Mouse (Mus musculus) urinary bladder, postnatal 25 days (tissue): ENCODE data around the gene Psenen.

Experiments
- DNase-seq: peaks from one replicate; pipeline ENCODE4 v3.0.0; 2022; ENCODE audit warnings: low spot score

The Psenen gene

DNA sequence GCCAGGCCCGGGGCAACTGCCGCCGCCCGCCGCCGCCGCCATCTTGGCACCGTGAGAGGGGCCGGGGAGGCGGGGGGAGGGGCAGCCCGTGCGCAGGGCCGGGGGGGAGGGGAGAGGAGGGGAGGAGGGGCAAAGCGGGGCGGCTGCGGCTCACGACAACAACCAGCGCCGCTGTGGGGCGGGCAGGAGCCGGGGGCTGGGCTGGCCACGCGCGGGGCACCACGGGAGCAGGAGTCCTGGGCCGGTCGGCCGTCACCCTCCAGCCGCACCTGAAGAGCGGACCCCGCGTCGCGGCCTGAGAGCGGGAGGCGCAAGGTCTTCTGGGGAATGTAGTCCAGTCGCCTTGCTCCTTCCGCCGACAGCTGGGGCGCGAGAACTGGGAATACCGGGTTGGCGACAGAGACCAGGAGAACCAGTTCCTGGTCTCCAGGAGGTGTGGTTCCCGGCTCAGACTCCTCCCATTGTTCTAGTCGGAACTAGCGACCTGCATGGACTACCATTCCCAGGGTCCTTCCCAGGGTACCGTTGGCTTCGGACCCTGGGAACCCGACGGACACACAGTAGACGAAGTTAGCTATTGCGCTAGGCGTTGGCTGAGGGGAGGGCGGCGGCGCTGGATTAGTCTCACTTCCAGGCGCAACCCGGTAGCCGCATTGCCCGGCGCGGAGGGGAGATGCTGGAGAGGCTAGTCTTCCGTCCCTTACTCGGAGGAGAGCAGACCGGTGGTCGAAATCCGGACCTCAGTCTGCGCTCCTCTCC lies 25.4 kb upstream of the Psenen start, which contains the start of gene Kmt2b:
Gene Kmt2b (minus strand): TSS at position 51 of the 759 bp plus-strand sequence.
- DNase-seq = peak; percentile 86

GRCm38 (mm10) chr7:30587842-30588667 lies 24.6 kb upstream of the Psenen start:
- DNase-seq = no peak

DNA sequence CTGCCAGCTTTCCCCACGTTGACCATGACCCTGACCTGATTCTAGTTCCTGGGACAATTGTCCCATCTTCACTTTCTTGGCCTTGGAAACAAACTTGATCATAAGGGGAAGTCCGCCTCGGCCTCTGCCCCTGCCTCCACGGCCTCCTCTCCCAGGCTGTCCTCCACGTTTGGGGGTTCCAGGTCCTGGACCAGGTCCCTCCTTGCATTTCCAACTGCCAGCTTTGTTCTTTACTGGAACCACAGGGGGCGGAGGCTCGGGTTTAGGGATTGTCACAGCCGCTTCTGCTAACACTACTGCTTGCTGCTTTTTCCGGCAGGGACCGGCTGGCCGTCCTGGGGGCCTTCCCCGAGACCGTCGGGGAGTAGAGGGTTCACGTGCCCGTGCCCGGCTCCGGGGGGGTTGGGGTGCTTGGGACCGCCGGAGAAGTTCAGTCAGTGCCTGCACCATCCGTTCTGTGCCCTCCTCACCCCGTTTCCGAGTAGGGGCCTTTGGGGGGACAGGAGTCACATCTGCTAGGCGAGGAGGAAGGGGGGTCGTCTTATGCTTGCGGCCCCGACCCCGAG lies 23.1 kb upstream of the Psenen start:
- no peak for DNase-seq

DNA sequence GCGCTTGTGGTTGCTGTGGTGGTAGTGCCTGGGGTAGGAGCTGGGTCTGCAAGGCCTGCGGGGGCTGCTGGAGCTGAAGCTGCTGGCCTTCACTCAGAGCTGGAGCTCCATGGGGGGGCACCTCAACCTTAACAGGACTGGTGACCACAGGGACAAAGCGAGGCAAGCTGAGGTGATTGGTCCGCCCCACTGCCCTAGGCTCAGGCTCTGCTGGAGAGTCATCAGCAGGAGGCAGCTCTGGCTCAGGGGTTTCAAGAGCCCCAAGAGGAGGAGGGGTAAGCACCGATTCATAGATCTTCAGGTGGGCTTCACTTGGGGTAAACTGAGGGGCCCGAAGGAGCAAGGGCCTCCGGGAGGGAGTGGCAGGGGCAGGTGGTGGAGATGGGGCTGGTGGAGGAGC lies 21.7 kb upstream of the Psenen start:
- DNase-seq = no peak

GRCm38 (mm10) chr7:30584339-30584738 lies 20.9 kb upstream of the Psenen start:
- no peak for DNase-seq

DNA sequence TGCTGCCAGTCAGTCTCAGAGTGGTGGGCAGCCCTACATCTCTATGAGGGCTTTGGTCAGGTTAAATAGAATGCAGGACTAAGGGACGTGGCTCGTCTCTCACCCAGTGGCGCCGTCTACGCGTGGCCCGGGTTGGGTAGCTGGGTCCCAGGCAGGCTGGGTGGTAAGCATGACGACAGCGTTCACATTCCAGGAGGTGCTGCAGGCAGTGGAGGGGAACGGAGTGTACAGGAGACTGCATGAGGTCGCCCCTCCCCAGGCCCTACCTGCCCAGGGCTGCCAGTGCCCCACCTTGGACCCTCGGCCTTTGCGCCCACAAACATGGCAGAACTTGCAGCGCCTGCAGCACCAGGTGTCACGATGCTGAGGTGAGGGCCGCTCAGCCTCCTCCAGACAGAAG lies 18.1 kb upstream of the Psenen start:
- no peak for DNase-seq

DNA sequence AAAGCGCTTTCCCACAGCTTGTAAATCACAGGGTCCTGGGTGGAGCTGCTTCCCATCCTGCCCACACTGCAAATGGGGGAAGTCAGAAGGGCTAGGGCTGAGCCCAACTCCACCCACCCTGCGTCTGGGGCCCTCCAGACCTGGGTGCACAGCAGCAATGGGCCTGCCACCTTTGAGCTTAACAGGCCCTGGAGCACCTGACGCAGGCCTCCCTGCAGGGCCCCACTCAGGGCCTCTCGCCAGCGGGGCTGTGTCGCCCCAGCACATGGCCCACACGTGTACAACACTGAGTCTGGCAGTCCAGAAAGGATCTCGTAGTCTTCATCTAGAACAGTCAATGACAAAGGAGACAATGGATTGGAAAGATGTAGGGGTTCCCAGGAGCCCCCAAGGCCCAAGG lies 16.5 kb upstream of the Psenen start:
- no peak for DNase-seq

DNA sequence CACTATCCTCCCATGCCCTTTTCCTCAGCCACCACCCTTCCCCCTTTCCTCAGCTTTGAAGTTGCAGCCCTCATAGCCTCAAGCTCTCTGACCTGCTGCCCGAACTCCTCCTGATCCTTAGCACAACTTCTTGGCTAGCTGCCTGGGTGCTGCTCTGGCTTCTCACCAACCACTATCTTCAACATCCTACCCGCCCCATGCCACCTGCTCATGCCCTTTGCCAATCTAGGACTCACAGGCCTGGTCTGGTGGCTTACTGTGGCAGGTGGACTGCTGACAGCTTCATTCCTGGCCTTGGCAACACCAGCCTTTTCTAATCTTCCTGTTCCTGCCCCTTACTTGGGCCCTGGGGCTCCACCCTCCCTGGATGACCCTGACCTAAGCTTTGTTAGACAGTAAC lies 9.5 kb upstream of the Psenen start:
- DNase-seq = no peak

GRCm38 (mm10) chr7:30572389-30572788 lies 9.0 kb upstream of the Psenen start:
- no peak for DNase-seq

DNA sequence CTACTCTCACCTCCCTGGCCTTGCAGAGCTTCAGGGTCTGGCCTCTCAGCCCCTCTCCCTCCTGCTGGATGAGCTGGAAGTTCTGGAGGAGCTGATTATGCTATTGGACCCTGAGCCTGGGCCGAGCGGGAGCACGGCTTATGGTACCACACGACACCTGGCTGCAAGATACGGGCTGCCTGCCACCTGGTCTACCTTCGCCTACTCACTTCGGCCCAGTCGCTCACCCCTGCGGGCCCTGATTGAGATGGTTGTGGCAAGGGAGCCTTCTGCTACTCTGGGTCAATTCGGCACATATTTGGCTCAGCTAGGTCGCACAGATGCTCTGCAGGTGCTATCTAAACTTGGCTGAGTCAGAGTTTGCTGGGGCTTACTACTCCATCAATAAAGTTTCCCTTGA lies 4.1 kb upstream of the Psenen start:
- no peak for DNase-seq

- no peak for DNase-seq
Observed at GRCm38 (mm10) chr7:30566033-30566432, 2.6 kb upstream of the Psenen start.

DNA sequence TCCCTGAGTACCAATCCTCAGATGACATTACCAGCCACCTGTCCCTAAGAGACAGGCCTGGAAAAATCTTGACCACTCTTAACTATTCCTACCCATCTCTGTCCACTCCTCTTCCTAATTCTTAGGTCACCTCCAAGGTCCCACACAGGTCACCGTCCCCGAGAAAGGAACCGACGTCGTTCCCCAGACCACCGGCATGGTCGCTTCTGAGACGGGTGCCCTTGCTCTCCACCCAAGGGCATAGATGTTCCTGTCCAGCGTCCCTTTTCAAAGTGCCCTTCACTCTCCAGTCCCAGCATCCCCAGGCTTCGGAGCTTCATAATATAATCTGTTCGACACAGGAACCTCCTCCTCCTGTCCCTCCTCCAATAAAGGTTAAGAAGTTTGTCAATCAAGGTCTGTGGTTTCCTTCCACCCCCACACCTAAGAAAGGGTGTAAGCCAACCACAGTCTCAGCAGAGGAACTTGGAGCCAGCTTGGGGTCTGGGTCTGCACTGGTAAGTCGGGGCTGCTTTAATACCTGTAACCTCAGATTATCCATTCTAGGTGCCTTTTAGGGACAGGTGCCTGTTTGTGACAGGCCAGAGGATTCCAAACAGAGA lies 1.6 kb upstream of the Psenen start, which contains the start of gene Igflr1:
Gene Igflr1 (plus strand): TSS at position 458 of the 602 bp plus-strand sequence.
- DNase-seq = no peak

DNA sequence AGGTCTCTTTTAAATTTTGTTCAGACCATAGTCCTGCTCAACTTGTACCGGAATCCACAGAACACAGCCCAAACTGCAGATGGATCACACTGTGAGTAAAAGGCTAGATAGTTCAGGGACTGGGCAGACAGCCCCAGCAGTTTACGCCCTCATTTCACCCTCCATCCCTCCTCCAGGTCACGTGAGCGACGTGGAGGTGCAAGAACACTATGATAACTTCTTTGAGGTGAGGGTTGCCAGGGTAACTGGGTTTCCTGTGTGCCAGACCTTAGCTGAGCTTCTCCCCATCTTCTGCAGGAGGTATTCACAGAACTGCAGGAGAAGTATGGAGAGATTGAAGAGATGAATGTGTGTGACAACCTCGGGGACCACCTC lies 466 bp upstream of the Psenen start:
- no peak for DNase-seq

DNA sequence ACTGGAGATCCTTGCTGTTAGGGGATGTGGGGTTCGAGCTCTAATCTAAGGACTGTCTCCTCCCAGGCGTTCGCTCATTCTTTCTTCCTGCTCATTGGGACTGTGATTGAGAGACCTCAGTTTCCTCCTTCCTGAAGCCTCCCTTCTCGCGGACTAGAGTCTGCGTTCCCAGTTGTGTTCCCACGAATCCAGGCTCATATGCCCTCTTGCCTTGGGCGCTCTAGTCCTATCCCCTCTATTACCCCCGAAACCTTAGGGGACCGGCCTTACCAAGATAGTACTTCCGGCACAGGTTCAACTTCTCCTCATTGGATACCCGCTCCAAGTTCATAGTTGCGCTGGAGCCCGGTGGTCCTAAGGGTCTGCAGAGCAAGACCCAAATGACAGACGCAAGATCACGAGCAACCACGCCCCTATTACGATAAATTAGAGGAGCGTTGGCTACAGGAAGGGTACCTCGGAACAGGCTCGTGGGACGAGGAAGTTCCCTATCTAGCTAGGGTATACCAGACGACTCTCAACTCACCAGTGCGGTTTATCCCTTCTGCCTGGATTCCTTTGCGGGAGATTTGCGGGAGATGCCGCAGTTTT lies 806 bp downstream of the Psenen start:
- peak; percentile 26 for DNase-seq

DNA sequence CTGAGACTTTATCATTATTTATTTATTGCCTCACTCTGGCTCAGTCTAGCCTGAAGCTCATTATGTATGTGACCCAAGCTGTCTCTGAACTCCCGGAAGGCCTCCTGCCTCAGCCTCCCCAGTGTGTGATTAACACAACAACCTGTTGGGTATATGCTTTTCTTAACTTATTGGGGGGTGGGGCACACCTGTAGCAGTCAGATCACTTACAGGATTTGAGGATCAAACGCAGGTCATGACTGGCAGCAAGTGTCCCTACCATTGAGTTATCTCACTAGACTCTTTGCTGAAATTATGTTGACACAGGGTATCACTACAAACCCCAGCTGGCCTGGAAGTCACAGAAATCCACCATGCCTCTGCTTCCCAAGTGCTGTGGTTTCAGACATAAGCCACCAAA lies 3.1 kb downstream of the Psenen start:
- DNase-seq = no peak

GRCm38 (mm10) chr7:30559443-30559954 lies 3.9 kb downstream of the Psenen start, which contains the start of gene Lin37:
Gene Lin37 (minus strand): TSS chr7:30559838.
- DNase-seq = peak; percentile 82

- no peak for DNase-seq
Observed at GRCm38 (mm10) chr7:30558656-30559442, 4.6 kb downstream of the Psenen start.

- DNase-seq = no peak
Observed at GRCm38 (mm10) chr7:30557901-30558514, 5.4 kb downstream of the Psenen start.

DNA sequence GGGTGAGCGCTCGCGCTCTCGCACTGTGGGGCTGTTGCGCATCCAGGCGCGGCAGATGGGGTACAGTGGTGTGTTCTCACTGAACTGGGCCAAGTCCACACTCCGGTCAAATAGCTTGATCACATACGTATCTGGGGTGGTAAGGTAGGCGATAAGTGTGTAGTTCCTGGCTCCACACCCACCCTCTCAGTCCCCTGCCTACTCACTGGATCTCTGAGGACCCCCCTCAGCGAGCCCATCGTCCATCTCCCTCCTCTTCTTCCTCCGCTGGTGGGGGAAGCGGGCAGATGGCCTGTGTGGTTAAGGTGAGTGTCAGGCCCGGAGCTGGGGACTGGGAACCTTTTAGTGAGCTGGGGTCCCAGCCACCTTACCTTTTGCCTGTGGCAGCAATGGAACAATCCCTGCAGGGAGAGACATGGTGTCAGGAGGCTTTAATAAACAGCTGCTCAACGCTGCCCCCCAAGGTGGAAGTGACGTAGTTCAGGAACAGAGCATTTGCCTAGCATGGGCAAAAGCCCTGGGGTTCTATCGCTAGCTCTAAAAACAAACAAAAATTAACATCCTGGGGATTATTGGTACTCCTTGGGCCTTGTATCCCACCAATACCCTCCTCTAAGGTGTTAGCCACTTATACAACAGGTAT lies 6.4 kb downstream of the Psenen start:
- no peak for DNase-seq
